In genomic region chr3:76428775-76429372, GRCm38 (mm10) we compare ENCODE assay signal across 14 mouse cellular contexts.
A peak's percentile ranks its signal among the peaks of the same experiment; 100 is the strongest.
DNase-seq lines count a peak whose midpoint lies in the region; ATAC-seq and TF ChIP-seq lines count a peak whose summit lies in the region.
"Had no signal": no experiment of that assay in that cellular context is flagged by ENCODE, and none has a peak within 500 bp of the region (broad histone marks: within the 10 kb centered on the region; RNA-seq: fewer than 3 reads in every experiment).

No protein-coding gene starts in this region.

- H3K27ac ChIP-seq in hindbrain, postnatal 0 days: no peak overlapping the region
- H3K27ac ChIP-seq: embryonic facial prominence, embryonic 13.5 days; kidney, postnatal 0 days; limb, embryonic 12.5 days; liver, embryonic 15.5 days; midbrain, embryonic 10.5 days had no signal

- H3K4me2 ChIP-seq in hindbrain, postnatal 0 days (ENCODE audit: low read depth, low read length): no peak overlapping the region
- H3K4me2 ChIP-seq: embryonic facial prominence, embryonic 13.5 days; limb, embryonic 12.5 days; liver, embryonic 15.5 days had no signal

- H3K27me3 ChIP-seq in hindbrain, postnatal 0 days (ENCODE audit: insufficient read depth, low read length): no peaks in the 10 kb centered on the region
- H3K27me3 ChIP-seq: embryonic facial prominence, embryonic 13.5 days; limb, embryonic 12.5 days; liver, embryonic 15.5 days had no signal

- no peaks in the 10 kb centered on the region for H3K36me3 ChIP-seq in hindbrain, postnatal 0 days (ENCODE audit: insufficient read depth, low read length)
- H3K36me3 ChIP-seq: embryonic facial prominence, embryonic 13.5 days; limb, embryonic 12.5 days; liver, embryonic 15.5 days; midbrain, embryonic 10.5 days had no signal

- DNase-seq in cerebellum, adult 8-10 months: peak; percentile 8
- no peak for DNase-seq in cerebellum, adult 9-11 months
- peak; percentile 8 for DNase-seq in layer of hippocampus, adult 9-11 months
- DNase-seq in layer of hippocampus, postnatal 25 days (ENCODE audit: extremely low spot score in 1 of 2, low spot score in 1 of 2): no peak
- peak; percentile 3 for DNase-seq in NIH3T3 (ENCODE audit: low read depth)
- DNase-seq in hindbrain, postnatal 0 days (ENCODE audit: low spot score): peak; percentile 1
- DNase-seq in heart, postnatal 10 days: no peak
- no peak for DNase-seq in spleen, postnatal 4 days (ENCODE audit: low spot score in 2 of 2)
- DNase-seq: lung, postnatal 14 days had no signal

- H3K4me3 ChIP-seq in hindbrain, postnatal 0 days (ENCODE audit: low read length): no peak overlapping the region
- H3K4me3 ChIP-seq: embryonic facial prominence, embryonic 13.5 days; limb, embryonic 12.5 days; liver, embryonic 15.5 days; midbrain, embryonic 10.5 days had no signal

- H3K4me1 ChIP-seq in hindbrain, postnatal 0 days (ENCODE audit: insufficient read depth, low read length): no peaks in the 10 kb centered on the region
- H3K4me1 ChIP-seq: embryonic facial prominence, embryonic 13.5 days; limb, embryonic 12.5 days; liver, embryonic 15.5 days; midbrain, embryonic 10.5 days had no signal

- intact Hi-C loops in heart, postnatal 10 days (cut with DNase I): no loop called here

- no peak; the same call in 1 of the 2 replicates for ATAC-seq in hindbrain, postnatal 0 days

- H3K9me3 ChIP-seq in hindbrain, postnatal 0 days (ENCODE audit: low read length): no peaks in the 10 kb centered on the region
- H3K9me3 ChIP-seq: embryonic facial prominence, embryonic 13.5 days; limb, embryonic 12.5 days; liver, embryonic 15.5 days; midbrain, embryonic 10.5 days had no signal

- 70% methylated on average over 6 of the region's 6 CpGs for WGBS in hindbrain, postnatal 0 days

- no peak for TF ChIP-seq CTCF in hindbrain, postnatal 0 days (IDR thresholded peaks at IDR 0.05; ENCODE audit: low read depth)

- H3K9ac ChIP-seq in hindbrain, postnatal 0 days (replicated peaks; ENCODE audit: low read length): no peak overlapping the region
- H3K9ac ChIP-seq: embryonic facial prominence, embryonic 13.5 days; limb, embryonic 12.5 days; liver, embryonic 15.5 days had no signal

Comparison
In these comparisons a context has a peak if more than half of its experiments do, and no peak if none do; other contexts are left out.
1. DNase-seq: peak in cerebellum, adult 8-10 months (single experiment), layer of hippocampus, adult 9-11 months (single experiment), NIH3T3 (single experiment) and hindbrain, postnatal 0 days (single experiment); none in cerebellum, adult 9-11 months (single experiment), layer of hippocampus, postnatal 25 days (0 of 2), heart, postnatal 10 days (0 of 2) and spleen, postnatal 4 days (0 of 2).